Mouse (Mus musculus): ENCODE data around the gene Sept11. TPM values are rescaled to one million over a fixed set of nuclear protein-coding genes. Genes with fewer than 3 reads are reported as not detected.

Gene Sept11
- polyA plus RNA-seq, 1 experiment: 102 TPM

DNA sequence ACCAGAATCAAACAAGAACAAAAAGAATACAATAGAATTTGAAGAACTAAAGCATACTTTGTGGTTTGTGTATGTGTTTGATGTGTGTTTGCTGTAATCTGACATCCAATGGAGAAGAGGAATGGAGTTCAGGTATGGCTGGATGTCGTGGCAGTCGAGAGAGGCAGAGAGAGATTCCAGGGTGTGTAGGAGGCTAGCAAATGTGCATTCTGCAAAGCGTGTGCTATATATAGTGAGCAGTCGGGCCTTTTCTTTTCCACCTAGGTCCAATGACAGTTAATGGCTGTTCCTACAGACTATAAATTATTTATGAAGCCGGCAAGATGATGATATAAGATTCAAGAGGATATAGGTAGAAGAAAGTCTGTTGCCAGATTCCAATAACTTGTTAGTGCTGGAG, 20.3 kb downstream of the Sept11 start:
- Histone ChIP-seq H3K36me3 (ENCODE audit: control insufficient read depth, insufficient read depth) (peaks cover 55% of the 10 kb centered on the region), H3K4me3 (ENCODE audit: insufficient read depth, poor library complexity, severe bottlenecking) (no peak overlapping the region), H3K79me3 (ENCODE audit: low read depth) (peaks cover 98% of the 10 kb centered on the region), H3K79me2 (ENCODE audit: control insufficient read depth, insufficient read depth) (peaks cover 100% of the 10 kb centered on the region), H3ac (ENCODE audit: control insufficient read depth, insufficient read length, low read depth) (no peak overlapping the region), H3K27me3 (ENCODE audit: control insufficient read depth, insufficient read depth, insufficient read length) (no peaks in the 10 kb centered on the region)
- TF ChIP-seq MYOD1 (IDR thresholded peaks at IDR 0.05; ENCODE audit: control insufficient read depth, insufficient read length, low read depth) (no peak), MAX (IDR thresholded peaks at IDR 0.05) (no peak), CEBPB (IDR thresholded peaks at IDR 0.05; ENCODE audit: low read depth) (no peak), MYOG (IDR thresholded peaks at IDR 0.05; ENCODE audit: control insufficient read depth, extremely low read depth, insufficient read length) (no peak), CTCF (IDR thresholded peaks at IDR 0.05; ENCODE audit: control insufficient read depth, insufficient read depth, insufficient read length) (no peak), USF1 (IDR thresholded peaks at IDR 0.05; ENCODE audit: low read depth) (no peak), FOSL1 (IDR thresholded peaks at IDR 0.05; ENCODE audit: insufficient read depth, low read length, poor library complexity, severe bottlenecking) (no peak)

DNA sequence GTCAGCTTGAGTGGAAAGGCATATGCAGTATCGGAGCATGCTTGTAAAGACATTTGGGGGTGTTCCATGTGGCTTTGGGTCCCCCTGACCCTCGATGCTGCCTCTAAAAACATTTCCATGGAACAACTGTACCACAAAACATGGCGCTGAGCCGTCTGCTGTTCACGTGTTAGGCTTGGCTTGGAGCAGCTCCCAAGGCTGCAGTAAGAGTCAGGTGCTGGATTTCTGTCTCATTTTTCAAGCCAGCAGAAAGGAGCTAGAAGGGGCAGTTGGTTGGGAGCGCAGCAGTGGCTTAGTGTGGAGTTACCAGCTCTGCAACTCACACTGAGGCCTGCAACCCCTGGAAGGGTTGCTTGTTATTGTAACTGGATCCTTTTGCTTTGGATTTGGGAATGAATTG, 21.3 kb downstream of the Sept11 start:
- TF ChIP-seq CTCF (IDR thresholded peaks at IDR 0.05; ENCODE audit: control insufficient read depth, insufficient read depth, insufficient read length) (no peak), MYOG (IDR thresholded peaks at IDR 0.05; ENCODE audit: control insufficient read depth, extremely low read depth, insufficient read length) (no peak), CEBPB (IDR thresholded peaks at IDR 0.05; ENCODE audit: low read depth) (no peak), MAX (IDR thresholded peaks at IDR 0.05) (no peak), MYOD1 (IDR thresholded peaks at IDR 0.05; ENCODE audit: control insufficient read depth, insufficient read length, low read depth) (no peak), FOSL1 (IDR thresholded peaks at IDR 0.05; ENCODE audit: insufficient read depth, low read length, poor library complexity, severe bottlenecking) (no peak), USF1 (IDR thresholded peaks at IDR 0.05; ENCODE audit: low read depth) (no peak)
- H3K79me2 ChIP-seq (ENCODE audit: control insufficient read depth, insufficient read depth): peaks cover 100% of the 10 kb centered on the region
- peaks cover 56% of the 10 kb centered on the region for H3K36me3 ChIP-seq (ENCODE audit: control insufficient read depth, insufficient read depth)
- peaks cover 98% of the 10 kb centered on the region for H3K79me3 ChIP-seq (ENCODE audit: low read depth)
- H3K4me3 ChIP-seq (ENCODE audit: insufficient read depth, poor library complexity, severe bottlenecking): no peak overlapping the region
- H3K27me3 ChIP-seq (ENCODE audit: control insufficient read depth, insufficient read depth, insufficient read length): no peaks in the 10 kb centered on the region
- H3ac ChIP-seq (ENCODE audit: control insufficient read depth, insufficient read length, low read depth): no peak overlapping the region

DNA sequence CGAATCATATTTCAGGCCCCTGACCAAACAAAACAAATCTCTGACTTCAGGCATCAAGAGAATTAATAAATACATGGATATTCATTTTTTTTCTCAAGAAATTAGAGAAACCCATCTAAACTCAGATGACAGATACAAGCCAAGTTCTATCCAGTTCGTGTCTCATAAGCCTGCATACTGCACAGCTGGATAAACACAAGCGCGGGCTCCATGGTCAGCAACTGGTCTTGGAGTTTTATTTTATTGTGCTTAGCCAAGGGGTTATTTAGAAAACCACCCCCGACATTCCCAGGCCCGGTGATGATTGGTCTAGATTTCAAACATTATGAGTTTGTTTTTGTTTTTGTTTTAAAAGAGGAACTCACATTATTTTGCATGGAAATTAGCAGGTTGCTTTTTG, 21.8 kb downstream of the Sept11 start:
- Histone ChIP-seq H3K36me3 (ENCODE audit: control insufficient read depth, insufficient read depth) (peaks cover 55% of the 10 kb centered on the region), H3ac (ENCODE audit: control insufficient read depth, insufficient read length, low read depth) (no peak overlapping the region)
- TF ChIP-seq MYOD1 (IDR thresholded peaks at IDR 0.05; ENCODE audit: control insufficient read depth, insufficient read length, low read depth): no peak
- no peak for TF ChIP-seq MAX (IDR thresholded peaks at IDR 0.05)
- no peak for TF ChIP-seq FOSL1 (IDR thresholded peaks at IDR 0.05; ENCODE audit: insufficient read depth, low read length, poor library complexity, severe bottlenecking)
- no peak for TF ChIP-seq USF1 (IDR thresholded peaks at IDR 0.05; ENCODE audit: low read depth)
- no peak for TF ChIP-seq CEBPB (IDR thresholded peaks at IDR 0.05; ENCODE audit: low read depth)
- no peak for TF ChIP-seq MYOG (IDR thresholded peaks at IDR 0.05; ENCODE audit: control insufficient read depth, extremely low read depth, insufficient read length)
- no peak for TF ChIP-seq CTCF (IDR thresholded peaks at IDR 0.05; ENCODE audit: control insufficient read depth, insufficient read depth, insufficient read length)

DNA sequence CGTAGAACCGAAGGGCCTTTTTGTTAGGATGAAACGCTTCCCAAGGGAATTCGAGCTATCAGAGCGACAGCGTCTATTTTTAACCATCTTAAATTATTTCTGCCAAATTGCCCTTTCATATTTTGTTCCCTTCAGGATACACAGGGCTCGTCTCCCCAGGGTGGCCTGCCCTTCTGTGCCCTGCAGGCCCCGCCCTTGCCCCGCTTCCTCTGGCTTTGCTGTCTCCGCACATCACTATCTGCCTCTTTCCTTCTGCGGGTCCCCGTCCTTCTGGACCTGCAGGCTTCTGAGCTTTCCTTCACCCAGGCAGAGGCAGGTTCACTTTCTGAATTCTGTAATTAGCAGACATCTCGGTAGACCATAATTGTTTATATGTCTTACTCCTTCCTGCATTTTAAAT, 22.6 kb downstream of the Sept11 start:
- Histone ChIP-seq H3K27me3 (ENCODE audit: control insufficient read depth, insufficient read depth, insufficient read length) (no peaks in the 10 kb centered on the region), H3ac (ENCODE audit: control insufficient read depth, insufficient read length, low read depth) (no peak overlapping the region), H3K4me3 (ENCODE audit: insufficient read depth, poor library complexity, severe bottlenecking) (no peak overlapping the region), H3K79me3 (ENCODE audit: low read depth) (peaks cover 98% of the 10 kb centered on the region), H3K36me3 (ENCODE audit: control insufficient read depth, insufficient read depth) (peaks cover 55% of the 10 kb centered on the region), H3K79me2 (ENCODE audit: control insufficient read depth, insufficient read depth) (peaks cover 100% of the 10 kb centered on the region)
- no peak for TF ChIP-seq MYOG (IDR thresholded peaks at IDR 0.05; ENCODE audit: control insufficient read depth, extremely low read depth, insufficient read length)
- no peak for TF ChIP-seq MAX (IDR thresholded peaks at IDR 0.05)
- TF ChIP-seq MYOD1 (IDR thresholded peaks at IDR 0.05; ENCODE audit: control insufficient read depth, insufficient read length, low read depth): no peak
- no peak for TF ChIP-seq FOSL1 (IDR thresholded peaks at IDR 0.05; ENCODE audit: insufficient read depth, low read length, poor library complexity, severe bottlenecking)
- TF ChIP-seq USF1 (IDR thresholded peaks at IDR 0.05; ENCODE audit: low read depth): no peak
- no peak for TF ChIP-seq CTCF (IDR thresholded peaks at IDR 0.05; ENCODE audit: control insufficient read depth, insufficient read depth, insufficient read length)
- TF ChIP-seq CEBPB (IDR thresholded peaks at IDR 0.05; ENCODE audit: low read depth): no peak

More for the DNA sequence above, 21.8 kb downstream of the Sept11 start:
- H3K79me3 ChIP-seq (ENCODE audit: low read depth): peaks cover 98% of the 10 kb centered on the region
- no peaks in the 10 kb centered on the region for H3K27me3 ChIP-seq (ENCODE audit: control insufficient read depth, insufficient read depth, insufficient read length)
- H3K79me2 ChIP-seq (ENCODE audit: control insufficient read depth, insufficient read depth): peaks cover 100% of the 10 kb centered on the region
- H3K4me3 ChIP-seq (ENCODE audit: insufficient read depth, poor library complexity, severe bottlenecking): no peak overlapping the region

DNA sequence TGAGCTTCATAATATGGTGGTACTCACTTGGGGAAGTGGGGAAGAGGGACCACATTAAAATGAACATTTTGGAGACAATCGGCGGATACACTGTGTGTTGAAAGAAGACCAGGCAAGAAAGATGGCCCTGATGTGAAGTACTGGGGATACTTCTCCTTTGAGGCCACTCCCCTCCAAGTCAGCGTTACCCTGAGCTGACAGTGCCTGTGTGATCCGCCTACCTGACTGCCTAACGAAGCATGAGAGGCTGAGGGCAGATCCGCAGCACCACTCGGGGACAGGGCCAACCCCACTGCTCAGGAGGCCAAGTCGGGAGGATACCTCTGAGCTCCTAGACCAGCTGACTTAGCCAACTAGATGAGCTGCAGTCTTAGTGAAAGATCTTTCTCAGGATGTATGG, 24.4 kb downstream of the Sept11 start:
- Histone ChIP-seq H3K27me3 (ENCODE audit: control insufficient read depth, insufficient read depth, insufficient read length) (no peaks in the 10 kb centered on the region), H3ac (ENCODE audit: control insufficient read depth, insufficient read length, low read depth) (no peak overlapping the region), H3K79me2 (ENCODE audit: control insufficient read depth, insufficient read depth) (peaks cover 100% of the 10 kb centered on the region), H3K36me3 (ENCODE audit: control insufficient read depth, insufficient read depth) (peaks cover 50% of the 10 kb centered on the region), H3K79me3 (ENCODE audit: low read depth) (peaks cover 100% of the 10 kb centered on the region), H3K4me3 (ENCODE audit: insufficient read depth, poor library complexity, severe bottlenecking) (no peak overlapping the region)
- TF ChIP-seq FOSL1 (IDR thresholded peaks at IDR 0.05; ENCODE audit: insufficient read depth, low read length, poor library complexity, severe bottlenecking) (no peak), MYOG (IDR thresholded peaks at IDR 0.05; ENCODE audit: control insufficient read depth, extremely low read depth, insufficient read length) (no peak), USF1 (IDR thresholded peaks at IDR 0.05; ENCODE audit: low read depth) (no peak), CEBPB (IDR thresholded peaks at IDR 0.05; ENCODE audit: low read depth) (no peak), CTCF (IDR thresholded peaks at IDR 0.05; ENCODE audit: control insufficient read depth, insufficient read depth, insufficient read length) (no peak), MYOD1 (IDR thresholded peaks at IDR 0.05; ENCODE audit: control insufficient read depth, insufficient read length, low read depth) (no peak), MAX (IDR thresholded peaks at IDR 0.05) (no peak)

DNA sequence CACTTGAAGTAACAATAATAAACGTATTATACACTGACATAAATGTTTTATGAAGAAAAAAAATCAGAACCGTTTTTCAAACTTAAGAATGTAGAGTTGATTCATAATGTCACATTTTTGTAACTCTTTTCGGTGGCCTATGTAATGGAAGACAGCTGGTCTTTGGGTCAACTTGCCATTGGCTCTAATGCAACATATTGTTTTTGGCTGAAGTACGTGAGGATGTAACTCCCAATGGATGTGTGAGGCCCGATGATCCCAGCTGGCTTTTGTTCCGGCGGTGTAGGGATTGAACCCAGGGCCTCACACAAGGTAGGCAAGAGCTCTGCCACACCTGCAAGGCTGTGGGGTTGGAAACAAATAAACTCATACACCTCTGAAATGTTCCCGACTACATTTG, 28.4 kb downstream of the Sept11 start:
- peaks cover 100% of the 10 kb centered on the region for H3K79me2 ChIP-seq (ENCODE audit: control insufficient read depth, insufficient read depth)
- H3ac ChIP-seq (ENCODE audit: control insufficient read depth, insufficient read length, low read depth): no peak overlapping the region
- no peaks in the 10 kb centered on the region for H3K27me3 ChIP-seq (ENCODE audit: control insufficient read depth, insufficient read depth, insufficient read length)
- H3K79me3 ChIP-seq (ENCODE audit: low read depth): peaks cover 96% of the 10 kb centered on the region
- TF ChIP-seq CEBPB (IDR thresholded peaks at IDR 0.05; ENCODE audit: low read depth) (no peak), CTCF (IDR thresholded peaks at IDR 0.05; ENCODE audit: control insufficient read depth, insufficient read depth, insufficient read length) (no peak), MYOD1 (IDR thresholded peaks at IDR 0.05; ENCODE audit: control insufficient read depth, insufficient read length, low read depth) (no peak), USF1 (IDR thresholded peaks at IDR 0.05; ENCODE audit: low read depth) (no peak), FOSL1 (IDR thresholded peaks at IDR 0.05; ENCODE audit: insufficient read depth, low read length, poor library complexity, severe bottlenecking) (no peak), MYOG (IDR thresholded peaks at IDR 0.05; ENCODE audit: control insufficient read depth, extremely low read depth, insufficient read length) (no peak), MAX (IDR thresholded peaks at IDR 0.05) (no peak)
- H3K36me3 ChIP-seq (ENCODE audit: control insufficient read depth, insufficient read depth): peaks cover 26% of the 10 kb centered on the region
- no peak overlapping the region for H3K4me3 ChIP-seq (ENCODE audit: insufficient read depth, poor library complexity, severe bottlenecking)
